Comparison of ENCODE assay signal across 7 mouse cellular contexts in genomic region chr6:37463517-37464482, GRCm38 (mm10). TPM values are rescaled to one million over a fixed set of nuclear protein-coding genes. Genes with fewer than 3 reads are reported as not detected.
DNase-seq lines count a peak whose midpoint lies in the region; ATAC-seq and TF ChIP-seq lines count a peak whose summit lies in the region.
"Not testable (repeated sequence)": the region's sequence is repeated elsewhere in the genome, so short reads cannot be mapped to it uniquely, and the experiment has no call there.

No protein-coding gene starts in this region.

- not testable (repeated sequence) for TF ChIP-seq CTCF in bone marrow macrophage, adult 2 months (IDR thresholded peaks at IDR 0.05; ENCODE audit: low read depth, low read length); kidney, adult 2 months (conservative IDR thresholded peaks at IDR 0.05; ENCODE audit: insufficient read depth, insufficient read length, low read depth, low read length)

- H3K4me2 ChIP-seq in heart, embryonic 12.5 days: peak overlapping the region; percentile 70
- peak overlapping the region; percentile 59 for H3K4me2 ChIP-seq in limb, embryonic 12.5 days

- not testable (repeated sequence) for H3K4me1 ChIP-seq in bone marrow macrophage, adult 2 months (ENCODE audit: control insufficient read depth, insufficient read depth, low read length); heart, embryonic 12.5 days (replicated peaks); kidney, adult 2 months (ENCODE audit: control insufficient read depth, insufficient read depth, low read length); limb, embryonic 12.5 days (replicated peaks)

- peak overlapping the region; percentile 54 for H3K4me3 ChIP-seq in bone marrow macrophage, adult 2 months (ENCODE audit: insufficient read depth, low read length)
- peak overlapping the region; percentile 50 for H3K4me3 ChIP-seq in heart, embryonic 12.5 days
- peak overlapping the region; percentile 17 for H3K4me3 ChIP-seq in kidney, adult 2 months (ENCODE audit: insufficient read depth, low read depth, low read length)
- peak overlapping the region; percentile 40 for H3K4me3 ChIP-seq in limb, embryonic 12.5 days (replicated peaks)

- under 1% methylated on average over 7 of the region's 25 CpGs for WGBS in heart, embryonic 12.5 days
- WGBS in kidney, adult 2 months: under 1% methylated on average over 7 of the region's 25 CpGs
- under 1% methylated on average over 7 of the region's 25 CpGs for WGBS in limb, embryonic 12.5 days

- H3K9me3 ChIP-seq in heart, embryonic 12.5 days (replicated peaks); limb, embryonic 12.5 days: not testable (repeated sequence)

- not testable (repeated sequence) for H3K9ac ChIP-seq in heart, embryonic 12.5 days; limb, embryonic 12.5 days (replicated peaks)

- DNase-seq in kidney, adult 2 months: peak; percentile 86
- peak; percentile 61 to 82 for DNase-seq in right cerebral cortex, postnatal 10 days (ENCODE audit: low spot score in 2 of 2)

- H3K27ac ChIP-seq in bone marrow macrophage, adult 2 months (ENCODE audit: insufficient read depth, low read depth, low read length); heart, embryonic 12.5 days (ENCODE audit: poor library complexity, severe bottlenecking): not testable (repeated sequence)
- peak overlapping the region; percentile 20; the same call in 1 of the 2 replicates for H3K27ac ChIP-seq in kidney, adult 2 months (ENCODE audit: insufficient read depth, low read depth, low read length)
- H3K27ac ChIP-seq in limb, embryonic 12.5 days: peak overlapping the region; percentile 64; the same call in 1 of the 2 replicates

- TF ChIP-seq POLR2A in bone marrow macrophage, adult 2 months (IDR thresholded peaks at IDR 0.05; ENCODE audit: borderline replicate concordance, low read depth, low read length); kidney, adult 2 months (IDR thresholded peaks at IDR 0.05; ENCODE audit: low read depth, low read length): not testable (repeated sequence)

- not testable (repeated sequence) for H3K36me3 ChIP-seq in heart, embryonic 12.5 days; kidney, adult 2 months (ENCODE audit: control insufficient read depth, insufficient read depth, low read length); limb, embryonic 12.5 days

- H3K27me3 ChIP-seq in heart, embryonic 12.5 days (replicated peaks); kidney, adult 2 months (replicated peaks; ENCODE audit: control insufficient read depth, insufficient read depth, low read length); limb, embryonic 12.5 days: not testable (repeated sequence)

- peak; percentile 92 for ATAC-seq in erythroid progenitor cell, adult 5-6 weeks (replicated peaks; ENCODE audit: low FRiP score, poor library complexity, severe bottlenecking)
- ATAC-seq in heart, embryonic 12.5 days (ENCODE audit: insufficient number of reproducible peaks, low FRiP score): peak; percentile 90
- peak; percentile 89 for ATAC-seq in limb, embryonic 12.5 days (ENCODE audit: insufficient number of reproducible peaks, insufficient read depth, low FRiP score, low TSS enrichment, low read depth)
- peak; percentile 99 for ATAC-seq in megakaryocyte-erythroid progenitor cell, adult 5-6 weeks (replicated peaks; ENCODE audit: low FRiP score, low TSS enrichment, poor library complexity, severe bottlenecking)

RNA-seq across cellular contexts. Expression of gene Creb3l2, which starts 21.9 kb away (rescaled TPM):
- 6.9 and 7.7 TPM in 2 replicates for polyA plus RNA-seq in bone marrow macrophage, adult 2 months (2012; ENCODE audit: insufficient read depth, insufficient read length, missing spikeins)
- 1.7 and 4.7 TPM in 2 replicates for total RNA-seq in erythroid progenitor cell, adult 5-6 weeks (2015; ENCODE audit: low replicate concordance)
- total RNA-seq in erythroid progenitor cell, adult 5-6 weeks (2017; ENCODE audit: low replicate concordance): 0.38 and 1.4 TPM in 2 replicates
- polyA plus RNA-seq in heart, embryonic 12.5 days (2016; fragmentation: Nextera tagmentation; extraction: Ambion mirVana): 49.4 and 52.2 TPM in 2 replicates
- polyA plus RNA-seq in kidney, adult 2 months (2012; rRNA removed): 23.3 and 25.0 TPM in 2 replicates
- 26.4 and 30.7 TPM in 2 replicates for polyA plus RNA-seq in limb, embryonic 12.5 days (2016; fragmentation: Nextera tagmentation; extraction: Ambion mirVana)
- total RNA-seq in megakaryocyte-erythroid progenitor cell, adult 5-6 weeks (2014; fragmentation: Nextera tagmentation): 15.3 and 18.3 TPM in 2 replicates
- total RNA-seq in megakaryocyte-erythroid progenitor cell, adult 5-6 weeks (2017): 3.4 and 7.3 TPM in 2 replicates
